Mouse (Mus musculus) heart, adult 8-10 months (tissue): ENCODE data around the gene Gab3. TPM values are rescaled to one million over a fixed set of nuclear protein-coding genes. Genes with fewer than 3 reads are reported as not detected.
A peak's percentile ranks its signal among the peaks of the same experiment; 100 is the strongest.

Experiments
- DNase-seq: peaks from one replicate; pipeline ENCODE4 v3.0.0; 2022; ENCODE audit warnings: low spot score
- total RNA-seq, 4 experiments: library from RNA; stranded (reverse); gene quantifications; 2 replicates each; pipeline ENCODE4 v1.2.4; 2022

Gene Gab3
- total RNA-seq: 1 to 10 TPM; 1.2 to 1.9 (median 1.6) TPM

DNA sequence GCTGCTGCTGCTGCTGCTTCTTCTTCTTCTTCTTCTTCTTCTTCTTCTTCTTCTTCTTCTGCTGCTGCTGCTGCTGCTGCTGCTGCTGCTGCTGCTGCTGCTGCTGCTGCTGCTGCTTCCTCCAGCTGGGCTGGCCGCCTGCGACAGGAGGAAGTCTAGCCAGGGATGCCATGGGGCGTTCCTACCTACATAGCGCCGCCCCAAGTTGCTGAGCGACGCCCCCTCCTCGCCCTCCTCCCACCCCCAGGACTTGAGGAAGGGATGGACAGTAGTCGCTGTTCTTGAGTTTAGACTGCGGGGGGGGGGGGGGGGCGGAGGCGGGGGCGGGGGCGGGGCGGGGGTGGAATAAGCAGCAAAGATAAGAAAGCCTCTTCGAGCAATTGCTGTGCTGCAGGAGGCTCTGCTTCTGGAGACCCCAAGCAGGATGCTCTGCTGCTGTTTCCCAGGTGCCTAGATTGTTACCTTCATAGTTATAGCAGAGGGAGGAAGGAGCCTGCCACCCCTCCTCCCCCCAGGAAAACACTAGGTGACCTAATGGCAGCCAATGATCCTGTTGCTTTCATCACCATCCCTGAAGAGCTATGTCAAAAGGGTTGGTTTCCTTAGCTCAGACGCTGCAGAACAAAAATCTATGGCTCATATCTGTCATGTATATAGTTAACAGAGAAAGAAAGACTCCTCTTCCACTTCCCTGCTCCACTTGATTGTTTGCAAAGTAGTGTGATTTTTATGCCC, at the start of gene Gab3:
Gene Gab3 (minus strand): TSS at position 685 of the 735 bp plus-strand sequence.
- peak; percentile 31 for DNase-seq

GRCm38 (mm10) chrX:75130467-75131160, 45.4 kb upstream of the Gab3 start, which contains the start of gene Mpp1:
Gene Mpp1 (minus strand): TSS chrX:75131016.
- peak; percentile 85 for DNase-seq

GRCm38 (mm10) chrX:75129474-75129873, 44.2 kb upstream of the Gab3 start:
- peak; percentile 13 for DNase-seq

GRCm38 (mm10) chrX:75128333-75128980, 43.2 kb upstream of the Gab3 start:
- DNase-seq: peak; percentile 9

- no peak for DNase-seq
Observed at GRCm38 (mm10) chrX:75126893-75127292, 41.6 kb upstream of the Gab3 start.

GRCm38 (mm10) chrX:75125606-75126005, 40.3 kb upstream of the Gab3 start:
- no peak for DNase-seq

DNA sequence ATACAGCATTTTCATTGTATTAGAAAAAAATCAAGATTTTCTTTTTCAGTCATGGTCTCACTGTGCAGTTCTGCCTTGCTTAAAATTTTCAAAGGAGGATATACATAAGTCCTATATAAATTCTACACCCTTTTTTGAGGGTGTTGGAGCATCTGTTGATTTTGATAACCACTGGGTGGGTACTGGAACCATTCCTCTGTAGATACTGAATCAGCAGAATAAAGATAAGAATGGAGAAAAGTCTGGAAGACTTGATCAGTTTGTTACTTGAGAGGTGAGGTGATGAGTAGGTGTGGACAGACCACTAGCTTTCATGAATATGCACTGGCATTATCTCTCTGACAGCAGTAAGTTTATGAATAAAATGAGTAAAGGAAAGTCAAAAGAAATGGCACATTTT, 30.3 kb upstream of the Gab3 start:
- no peak for DNase-seq

- DNase-seq: no peak
Observed at GRCm38 (mm10) chrX:75102293-75102692, 17.0 kb upstream of the Gab3 start.

DNA sequence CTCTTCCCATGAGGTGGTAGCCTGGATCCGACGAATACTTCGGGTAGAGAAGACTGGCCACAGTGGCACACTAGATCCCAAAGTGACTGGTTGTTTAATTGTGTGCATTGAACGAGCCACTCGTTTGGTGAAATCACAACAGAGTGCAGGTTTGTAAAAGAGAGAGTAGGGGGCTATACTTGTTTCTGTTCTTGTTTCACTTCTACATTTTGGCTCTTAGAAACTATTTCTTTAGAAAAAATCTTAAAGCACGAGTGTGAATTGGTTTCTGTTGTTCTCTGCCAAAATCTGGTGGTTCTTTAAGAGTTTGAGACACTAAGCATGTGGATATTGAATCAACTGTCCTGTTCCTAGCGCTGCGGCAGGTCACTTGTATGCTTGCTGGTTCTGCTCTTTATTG, 13.5 kb upstream of the Gab3 start:
- no peak for DNase-seq

DNA sequence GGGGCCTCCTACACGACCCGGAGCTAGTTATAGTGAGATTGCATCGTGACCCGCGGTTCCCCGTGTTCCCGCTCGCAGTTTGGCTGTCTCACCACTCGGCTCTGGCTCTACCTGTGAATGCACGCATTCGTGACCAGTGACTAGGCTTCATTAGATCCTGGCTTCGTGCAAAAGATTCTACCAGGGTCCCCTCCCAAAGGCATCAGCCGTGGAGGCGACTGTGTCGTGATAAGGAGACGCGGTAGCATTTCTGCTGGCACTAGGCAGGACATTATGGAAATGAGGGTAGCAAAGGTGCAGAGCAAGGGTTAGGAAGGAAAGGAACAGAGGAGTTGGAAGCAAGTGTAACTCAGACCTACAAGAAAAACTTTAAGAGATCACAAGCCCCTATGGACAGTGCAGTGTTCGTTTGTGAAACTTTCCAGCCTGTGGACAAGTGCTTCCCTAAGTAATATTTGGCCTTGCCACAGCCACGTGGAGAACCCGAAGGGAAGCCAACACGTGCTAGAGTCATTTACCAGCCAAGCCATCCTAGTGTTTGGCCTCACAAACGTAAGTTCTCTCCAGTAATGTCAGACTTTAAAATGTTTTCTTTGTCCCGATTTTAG, 11.0 kb upstream of the Gab3 start:
- DNase-seq: peak; percentile 7

GRCm38 (mm10) chrX:75095369-75096162, 10.3 kb upstream of the Gab3 start, which contains the start of gene Dkc1:
Gene Dkc1 (plus strand): TSS chrX:75095854.
- DNase-seq: peak; percentile 92

DNA sequence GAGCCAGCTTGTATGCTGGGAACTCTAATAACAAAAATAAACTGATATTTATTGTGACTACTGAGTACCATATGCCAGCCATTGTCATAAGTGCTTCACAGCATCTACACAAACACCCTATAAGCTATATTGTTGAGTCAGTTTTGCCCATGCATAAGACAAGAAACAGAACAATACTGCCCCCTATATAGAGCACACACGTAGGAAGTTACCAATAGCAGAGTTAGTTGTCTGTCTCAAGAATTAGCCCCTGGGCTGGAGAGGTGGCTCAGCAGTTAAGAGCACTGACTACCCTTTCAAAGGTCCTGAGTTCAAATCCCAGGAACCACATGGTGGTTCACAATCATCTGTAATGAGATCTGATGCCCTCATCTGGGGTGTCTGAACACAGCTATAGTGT, 396 bp upstream of the Gab3 start:
- DNase-seq: no peak

DNA sequence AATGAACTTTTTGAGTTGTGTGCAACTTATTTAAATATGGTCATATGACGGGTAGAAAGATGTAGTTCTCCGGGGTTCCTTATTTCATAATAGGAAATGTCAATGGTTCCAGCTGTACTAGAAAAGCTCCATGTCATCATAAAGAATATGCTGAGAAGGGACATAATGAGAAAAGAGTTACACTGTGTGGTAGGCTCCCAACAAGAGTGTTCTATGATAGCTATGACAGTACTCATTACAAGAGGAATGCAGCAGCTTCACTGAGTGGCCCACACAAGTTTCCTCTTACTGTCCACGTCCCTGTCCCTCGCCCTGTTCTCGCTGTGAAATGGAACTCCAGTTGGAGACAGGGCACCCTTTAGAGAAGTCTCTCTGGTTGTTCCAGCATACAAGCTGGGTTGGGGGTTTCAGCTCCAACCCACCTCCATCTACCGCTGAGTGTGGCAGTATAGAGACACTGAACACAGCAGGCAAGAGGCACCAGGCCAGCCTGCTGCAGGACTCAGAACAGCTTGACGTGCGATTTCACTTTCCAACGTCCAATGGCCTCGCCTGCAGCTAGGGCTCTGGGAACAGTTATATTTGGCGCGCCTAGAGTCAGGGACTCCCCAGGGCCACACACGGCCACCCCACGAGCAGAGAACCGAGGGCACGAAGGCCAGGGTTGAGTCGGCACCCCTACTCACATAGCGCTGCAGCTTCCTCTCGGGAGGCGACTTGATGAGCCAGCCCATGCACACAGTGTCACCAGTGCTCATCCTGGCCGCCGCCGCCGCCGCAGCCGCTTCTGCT, 1.1 kb downstream of the Gab3 start:
- peak; percentile 11 for DNase-seq

DNA sequence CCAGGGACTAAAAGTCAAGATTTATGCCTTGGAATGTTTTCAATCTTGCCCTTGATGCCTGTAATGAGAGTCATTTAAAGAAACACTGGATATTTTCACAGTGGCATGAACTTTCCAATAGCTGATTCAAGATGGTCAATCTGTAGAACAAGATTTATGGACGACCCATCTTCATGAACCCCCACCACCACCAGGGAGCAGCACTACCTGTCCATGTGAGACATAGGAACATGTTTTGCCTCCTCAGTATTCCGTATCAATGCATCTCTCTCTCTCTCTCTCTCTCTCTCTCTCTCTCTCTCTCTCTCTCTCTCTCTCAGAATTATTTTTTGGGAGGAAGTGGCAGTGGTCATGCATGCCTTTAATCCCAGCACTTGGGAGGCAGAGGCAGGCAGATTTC, 2.9 kb downstream of the Gab3 start:
- DNase-seq: no peak

DNA sequence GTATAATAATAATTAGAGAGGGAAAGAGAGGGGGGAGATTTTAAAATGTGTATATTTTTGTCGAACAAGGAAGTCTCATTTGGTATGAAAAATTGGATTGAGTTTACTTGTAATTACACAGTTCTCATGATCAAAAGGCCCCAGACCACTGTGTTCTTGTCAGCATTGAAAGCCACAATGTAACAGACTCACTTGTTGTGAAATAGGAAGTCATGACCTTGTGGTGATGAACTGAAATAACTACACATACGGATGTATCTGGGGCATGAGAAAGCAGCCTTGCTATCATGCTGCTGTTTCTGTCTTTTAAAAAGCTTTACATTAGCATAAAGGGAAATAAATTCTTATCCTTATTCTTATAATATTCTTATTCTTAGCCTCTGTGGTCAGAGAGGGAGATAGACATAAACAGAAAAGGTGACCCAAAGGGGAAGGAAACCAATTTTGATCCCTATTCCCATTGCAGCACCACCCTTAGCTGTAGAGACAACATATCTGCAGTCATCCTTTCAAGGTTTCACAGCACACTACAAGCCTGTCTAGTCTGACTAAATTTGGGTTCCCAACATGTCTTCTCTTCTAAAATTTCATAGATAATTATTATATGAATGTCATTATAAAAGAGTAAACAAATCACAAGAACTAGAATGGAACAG, 29.0 kb downstream of the Gab3 start:
- no peak for DNase-seq

DNA sequence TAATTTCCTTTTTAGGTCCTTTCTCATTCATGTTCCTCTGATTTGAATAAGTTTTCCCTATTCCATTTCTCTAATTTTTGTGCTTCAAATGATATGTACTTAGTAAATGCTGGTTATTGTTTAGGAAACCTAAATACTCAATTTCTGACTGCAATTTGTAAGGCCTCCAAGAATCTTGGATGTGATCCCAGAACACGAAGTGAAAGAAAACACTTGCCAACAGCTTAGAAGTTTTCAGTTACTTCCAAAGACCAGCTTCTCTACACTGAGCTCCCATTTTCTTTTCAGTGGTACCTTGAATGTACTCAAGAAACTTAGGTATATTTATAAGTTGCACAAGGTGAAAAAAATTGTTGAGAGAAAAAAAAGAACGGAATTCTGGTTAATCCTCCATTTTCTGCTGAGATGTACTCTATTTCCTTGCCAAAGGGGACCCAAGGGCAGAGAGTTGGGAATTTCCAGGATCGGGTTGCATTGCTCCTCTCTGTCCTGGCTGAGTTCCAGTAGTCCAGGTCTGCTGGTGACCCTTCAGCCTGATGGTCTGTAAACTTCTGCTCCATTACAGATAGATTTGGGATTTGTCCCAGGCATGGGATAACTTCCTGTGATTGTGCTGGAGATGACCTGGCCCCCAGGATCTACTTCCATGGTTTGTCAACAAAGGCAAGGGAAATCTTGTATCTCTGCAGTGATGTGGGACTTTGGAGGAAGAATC, 38.2 kb downstream of the Gab3 start:
- DNase-seq: peak; percentile 59

GRCm38 (mm10) chrX:75045931-75046330, 39.3 kb downstream of the Gab3 start:
- DNase-seq: no peak

DNA sequence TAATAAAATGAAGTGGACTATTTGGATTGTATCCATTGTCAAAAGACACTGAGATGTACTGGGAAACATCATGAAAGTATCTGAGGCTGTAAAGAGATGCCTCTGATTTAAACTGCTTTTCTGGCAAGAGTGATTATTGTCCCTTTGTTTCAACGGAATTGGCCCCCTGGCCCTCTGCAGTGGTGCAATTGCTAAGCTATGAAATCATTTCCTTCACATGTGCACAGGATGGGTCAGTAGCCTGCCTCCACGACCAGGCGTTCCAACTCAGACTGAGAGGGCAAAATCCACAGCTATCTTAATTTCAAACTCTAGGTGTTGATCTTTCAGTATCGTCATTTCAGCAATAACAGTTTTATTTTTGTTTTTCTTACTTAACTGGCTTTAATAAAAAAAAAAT, 40.7 kb downstream of the Gab3 start:
- DNase-seq: peak; percentile 39

GRCm38 (mm10) chrX:75036626-75037025, 48.6 kb downstream of the Gab3 start:
- no peak for DNase-seq
